Mouse (Mus musculus): ENCODE measurements around the gene Med17. TPM values are rescaled to one million over a fixed set of nuclear protein-coding genes. Genes with fewer than 3 reads are reported as not detected.

The Med17 gene
- polyA plus RNA-seq, 1 experiment from 2014 or later = 13.6 TPM

GRCm38 (mm10) chr9:15297112-15297511 is 17.4 kb upstream of the Med17 start:
- TF ChIP-seq EP300 (IDR thresholded peaks at IDR 0.05; ENCODE audit: low read depth) = no peak
- H3K9me3 ChIP-seq (ENCODE audit: low read length) = no peaks in the 10 kb centered on the region
- DNase-seq (no peak), ATAC-seq (no peak)
- H3K4me2 ChIP-seq (ENCODE audit: low read depth, low read length) = no peak overlapping the region
- peaks cover 2% of the 10 kb centered on the region; the same call in 1 of the 2 replicates for H3K36me3 ChIP-seq (replicated peaks; ENCODE audit: insufficient read depth, low read length)
- H3K4me1 ChIP-seq (ENCODE audit: insufficient read depth) = 0 out of 2 replicates have a peak, but pooled peaks cover 5% of the 10 kb centered on the region
- no peaks in the 10 kb centered on the region for H3K27me3 ChIP-seq (ENCODE audit: insufficient read depth, low read length)
- no peak overlapping the region for H3K9ac ChIP-seq (replicated peaks)
- no peak overlapping the region for H3K27ac ChIP-seq (ENCODE audit: low read depth)
- no peak overlapping the region for H3K4me3 ChIP-seq (ENCODE audit: low read depth, low read length)
- whole genome bisulfite sequencing (ENCODE audit: insufficient replicate concordance) = 83% methylated on average over 7 of the region's 7 CpGs

- 32% methylated on average over 6 of the region's 6 CpGs for WGBS (ENCODE audit: insufficient replicate concordance)
- TF ChIP-seq CTCF (IDR thresholded peaks at IDR 0.05; ENCODE audit: low read depth) (no peak), EP300 (IDR thresholded peaks at IDR 0.05; ENCODE audit: low read depth) (peak; percentile 94)
- H3K36me3 ChIP-seq (replicated peaks; ENCODE audit: insufficient read depth, low read length) = peaks cover 15% of the 10 kb centered on the region; the same call in 1 of the 2 replicates
- H3K9me3 ChIP-seq (ENCODE audit: low read length) = no peaks in the 10 kb centered on the region
- H3K27ac ChIP-seq (ENCODE audit: low read depth) = no peak overlapping the region
- H3K4me1 ChIP-seq (ENCODE audit: insufficient read depth) = peaks cover 6% of the 10 kb centered on the region; the same call in 1 of the 2 replicates
- H3K27me3 ChIP-seq (ENCODE audit: insufficient read depth, low read length) = no peaks in the 10 kb centered on the region
- no peak overlapping the region for H3K4me3 ChIP-seq (ENCODE audit: low read depth, low read length)
- DNase-seq (no peak), ATAC-seq (peak; percentile 84)
- no peak overlapping the region for H3K9ac ChIP-seq (replicated peaks)
- H3K4me2 ChIP-seq (ENCODE audit: low read depth, low read length) = no peak overlapping the region
These were observed 9.5 kb upstream of the Med17 start for GRCm38 (mm10) chr9:15289251-15289650.

DNA sequence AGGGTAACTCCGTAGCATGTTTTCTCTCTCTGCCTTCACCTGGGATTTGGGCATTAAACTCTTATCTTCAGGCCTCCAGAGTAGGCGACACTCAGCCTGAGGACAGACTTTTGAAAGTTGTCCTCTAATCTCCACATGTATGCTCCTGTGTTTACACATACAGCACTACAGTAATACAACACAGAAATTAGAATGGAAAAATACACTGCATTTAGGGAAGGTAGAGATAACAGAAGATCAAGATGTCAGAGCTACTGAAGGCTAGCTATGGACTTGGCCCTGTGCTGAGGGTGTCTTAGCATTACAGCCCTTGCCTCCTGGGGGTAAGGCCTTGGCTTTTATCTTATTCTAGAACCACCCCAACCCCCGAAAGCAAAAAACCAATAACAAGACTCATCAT is 8.7 kb upstream of the Med17 start:
- H3K27ac ChIP-seq (ENCODE audit: low read depth) = no peak overlapping the region
- H3K36me3 ChIP-seq (replicated peaks; ENCODE audit: insufficient read depth, low read length) = peaks cover 15% of the 10 kb centered on the region; the same call in 1 of the 2 replicates
- no peaks in the 10 kb centered on the region for H3K9me3 ChIP-seq (ENCODE audit: low read length)
- DNase-seq (no peak), ATAC-seq (no peak)
- no peak overlapping the region for H3K4me2 ChIP-seq (ENCODE audit: low read depth, low read length)
- WGBS (ENCODE audit: insufficient replicate concordance) = 68% methylated on average over 3 of the region's 3 CpGs
- H3K4me3 ChIP-seq (ENCODE audit: low read depth, low read length) = no peak overlapping the region
- TF ChIP-seq EP300 (IDR thresholded peaks at IDR 0.05; ENCODE audit: low read depth) (no peak), CTCF (IDR thresholded peaks at IDR 0.05; ENCODE audit: low read depth) (no peak)
- H3K4me1 ChIP-seq (ENCODE audit: insufficient read depth) = peaks cover 6% of the 10 kb centered on the region; the same call in 1 of the 2 replicates
- H3K27me3 ChIP-seq (ENCODE audit: insufficient read depth, low read length) = no peaks in the 10 kb centered on the region
- no peak overlapping the region for H3K9ac ChIP-seq (replicated peaks)

DNA sequence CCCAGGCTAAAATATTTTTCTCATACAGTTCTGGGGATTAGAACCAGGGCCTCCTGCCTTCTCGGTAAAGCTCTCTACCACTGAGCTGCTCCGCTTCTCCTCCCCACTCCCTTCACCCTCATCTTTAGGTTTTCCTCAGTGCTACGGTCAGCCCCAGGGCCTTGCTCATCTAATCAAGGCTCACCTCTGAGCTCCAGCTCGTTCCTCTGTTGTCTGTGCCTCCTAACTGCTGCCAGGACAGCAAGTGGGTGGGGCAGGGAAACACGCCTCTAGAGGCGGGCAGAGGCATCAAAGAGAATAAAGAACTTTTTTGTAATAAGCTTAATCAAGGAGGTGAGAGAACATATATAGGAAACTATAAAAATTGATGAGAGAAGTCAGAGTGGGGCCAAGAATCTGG is 8.1 kb upstream of the Med17 start:
- no peak overlapping the region for H3K9ac ChIP-seq (replicated peaks)
- DNase-seq (no peak), ATAC-seq (no peak)
- no peaks in the 10 kb centered on the region for H3K9me3 ChIP-seq (ENCODE audit: low read length)
- H3K4me2 ChIP-seq (ENCODE audit: low read depth, low read length) = no peak overlapping the region
- no peak overlapping the region for H3K27ac ChIP-seq (ENCODE audit: low read depth)
- no peaks in the 10 kb centered on the region for H3K27me3 ChIP-seq (ENCODE audit: insufficient read depth, low read length)
- 54% methylated on average over 6 of the region's 6 CpGs for WGBS (ENCODE audit: insufficient replicate concordance)
- peaks cover 6% of the 10 kb centered on the region; the same call in 1 of the 2 replicates for H3K4me1 ChIP-seq (ENCODE audit: insufficient read depth)
- no peak overlapping the region for H3K4me3 ChIP-seq (ENCODE audit: low read depth, low read length)
- TF ChIP-seq EP300 (IDR thresholded peaks at IDR 0.05; ENCODE audit: low read depth) = no peak
- peak; percentile 21; the same call in 1 of the 2 replicates for TF ChIP-seq CTCF (IDR thresholded peaks at IDR 0.05; ENCODE audit: low read depth)
- peaks cover 15% of the 10 kb centered on the region; the same call in 1 of the 2 replicates for H3K36me3 ChIP-seq (replicated peaks; ENCODE audit: insufficient read depth, low read length)

GRCm38 (mm10) chr9:15285443-15285842 is 5.7 kb upstream of the Med17 start:
- H3K9ac ChIP-seq (replicated peaks) = no peak overlapping the region
- 65% methylated on average over 3 of the region's 3 CpGs for WGBS (ENCODE audit: insufficient replicate concordance)
- H3K36me3 ChIP-seq (replicated peaks; ENCODE audit: insufficient read depth, low read length) = peaks cover 13% of the 10 kb centered on the region; the same call in 1 of the 2 replicates
- H3K27me3 ChIP-seq (ENCODE audit: insufficient read depth, low read length) = no peaks in the 10 kb centered on the region
- H3K4me2 ChIP-seq (ENCODE audit: low read depth, low read length) = no peak overlapping the region
- no peak for ATAC-seq
- no peak overlapping the region for H3K27ac ChIP-seq (ENCODE audit: low read depth)
- peak; percentile 67 for TF ChIP-seq CTCF (IDR thresholded peaks at IDR 0.05; ENCODE audit: low read depth)
- no peak for TF ChIP-seq EP300 (IDR thresholded peaks at IDR 0.05; ENCODE audit: low read depth)
- H3K4me3 ChIP-seq (ENCODE audit: low read depth, low read length) = no peak overlapping the region
- DNase-seq = peak; percentile 39
- H3K4me1 ChIP-seq (ENCODE audit: insufficient read depth) = peaks cover 14% of the 10 kb centered on the region
- no peaks in the 10 kb centered on the region for H3K9me3 ChIP-seq (ENCODE audit: low read length)

GRCm38 (mm10) chr9:15280491-15280879 is 754 bp upstream of the Med17 start:
- Histone ChIP-seq H3K4me1 (ENCODE audit: insufficient read depth) (peaks cover 15% of the 10 kb centered on the region), H3K4me3 (ENCODE audit: low read depth, low read length) (peak overlapping the region; percentile 96), H3K27ac (ENCODE audit: low read depth) (peak overlapping the region; percentile 91), H3K27me3 (ENCODE audit: insufficient read depth, low read length) (no peaks in the 10 kb centered on the region), H3K36me3 (replicated peaks; ENCODE audit: insufficient read depth, low read length) (peaks cover 17% of the 10 kb centered on the region), H3K4me2 (ENCODE audit: low read depth, low read length) (peak overlapping the region; percentile 90), H3K9ac (replicated peaks) (peak overlapping the region; percentile 73), H3K9me3 (ENCODE audit: low read length) (no peaks in the 10 kb centered on the region)
- TF ChIP-seq CTCF (IDR thresholded peaks at IDR 0.05; ENCODE audit: low read depth) = no peak
- TF ChIP-seq EP300 (IDR thresholded peaks at IDR 0.05; ENCODE audit: low read depth) = peak; percentile 32; the same call in 1 of the 2 replicates
- ATAC-seq (peak; percentile 7), DNase-seq (no peak)
- WGBS (ENCODE audit: insufficient replicate concordance) = 37% methylated on average over 5 of the region's 5 CpGs
